Mouse (Mus musculus) cerebellum, adult 9-10 months (tissue): ENCODE measurements around the gene Myh9.
"Not testable (repeated sequence)": the region's sequence is repeated elsewhere in the genome, so short reads cannot be mapped to it uniquely, and the experiment has no call there.

ENCODE experiments used
- DNase-seq: peaks from one replicate; pipeline ENCODE4 v3.0.0; 2022

Gene Myh9

DNA sequence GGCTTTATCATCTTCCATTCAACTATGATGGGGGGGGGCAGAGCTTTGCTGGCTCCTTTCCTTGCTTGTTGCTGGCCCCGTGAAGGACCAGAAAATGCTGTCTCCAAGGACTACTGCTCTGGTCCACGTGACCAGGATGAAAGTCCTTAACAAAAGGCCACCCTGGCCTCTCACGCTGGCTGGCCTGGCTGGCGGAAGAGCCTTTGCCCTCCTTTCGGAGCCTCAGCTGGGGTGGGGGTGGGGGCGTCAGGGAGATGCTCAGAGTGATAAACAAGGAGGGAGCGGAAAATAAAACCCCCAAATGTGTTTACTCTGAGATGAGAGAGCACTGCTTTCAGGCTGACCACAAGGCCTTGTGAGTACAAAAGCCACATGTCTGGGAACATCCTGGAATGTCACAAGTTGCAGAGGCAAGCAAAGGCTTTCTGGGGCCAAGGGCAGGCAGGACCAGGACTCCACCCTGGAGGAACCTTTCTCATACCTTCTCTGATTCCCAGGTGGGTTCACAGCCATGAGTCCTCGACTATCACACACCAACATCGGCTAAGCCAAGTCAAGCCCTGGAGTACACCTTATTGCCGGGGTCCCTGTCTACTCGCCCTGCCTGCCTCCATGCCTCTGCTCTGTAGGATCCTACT is 24.7 kb upstream of the Myh9 start:
- no peak for DNase-seq

DNA sequence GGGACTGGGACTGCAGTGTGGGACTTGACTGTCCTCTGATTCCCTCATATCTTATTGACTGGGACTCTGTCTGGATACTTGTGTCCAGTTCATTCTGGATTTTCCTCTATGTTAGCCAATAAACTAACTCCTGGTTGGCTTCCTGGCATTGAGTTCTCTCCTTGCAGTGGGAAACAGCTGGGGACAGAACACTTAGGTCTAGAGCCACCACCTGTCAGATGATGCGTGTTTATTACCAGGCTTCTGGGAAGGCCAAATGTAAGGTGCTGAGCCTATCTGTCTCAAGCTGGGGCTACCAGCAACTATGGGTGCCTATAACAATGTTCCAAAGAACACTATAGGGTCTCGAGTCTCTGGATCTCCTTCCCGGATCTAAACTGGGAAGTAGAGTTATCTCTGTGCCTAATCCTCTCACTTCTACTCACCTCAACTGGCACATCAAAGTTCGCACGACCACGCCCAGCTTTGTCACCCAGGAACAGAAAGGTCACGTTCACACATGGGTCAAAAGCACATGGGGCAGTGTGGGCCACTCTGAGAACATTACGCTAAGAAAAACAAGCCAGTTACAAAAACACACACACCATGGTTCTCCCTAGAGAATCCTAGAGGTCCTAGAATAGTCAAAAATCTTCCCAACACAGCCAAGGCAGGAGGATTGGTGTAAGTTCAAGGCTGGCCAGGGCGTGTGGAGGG is 22.2 kb upstream of the Myh9 start:
- no peak for DNase-seq

DNA sequence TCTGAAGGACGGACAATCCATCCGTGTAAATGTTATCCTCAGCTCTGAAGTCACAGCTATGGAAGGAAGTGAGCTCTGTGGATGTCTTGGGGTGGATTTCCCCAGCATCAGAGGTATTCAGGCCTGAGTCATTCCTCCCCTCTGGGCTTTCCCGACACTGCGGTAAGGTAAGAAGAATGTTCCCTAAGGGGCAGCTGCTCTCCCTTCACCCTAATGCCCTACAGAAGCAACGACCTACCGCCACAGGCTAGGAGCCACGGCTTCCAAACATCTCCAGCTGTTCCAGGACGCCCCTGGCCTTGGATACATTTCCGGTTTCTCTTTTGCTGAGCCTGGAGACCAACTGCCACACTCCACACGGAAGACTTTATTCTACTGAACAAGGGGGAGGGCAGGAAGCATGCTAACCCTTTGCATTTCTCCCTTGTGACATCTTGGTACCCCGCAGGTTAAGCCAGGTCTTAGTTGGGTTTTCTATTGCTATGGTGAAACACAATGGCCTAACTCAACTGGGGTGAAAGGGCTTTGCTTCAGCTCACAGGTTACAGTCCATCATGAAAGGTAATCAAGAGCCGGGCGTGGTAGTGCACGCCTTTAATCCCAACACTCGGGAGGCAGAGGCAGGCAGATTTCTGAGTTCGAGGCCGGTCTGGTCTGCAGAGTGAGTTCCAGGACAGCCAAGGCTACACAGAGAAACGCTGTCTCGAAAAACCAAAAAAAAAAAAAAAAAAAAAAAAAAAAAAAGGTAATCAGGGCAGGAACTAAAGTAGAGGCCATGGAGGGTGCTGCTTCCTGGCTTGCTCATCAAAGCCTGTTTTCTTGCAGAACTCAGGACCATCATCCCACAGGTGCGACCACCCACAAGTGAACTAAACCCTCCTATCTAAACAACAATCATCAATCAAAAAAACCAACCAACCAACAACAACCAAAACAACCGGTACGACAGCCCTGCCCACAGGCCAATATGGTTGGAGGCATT is 21.3 kb upstream of the Myh9 start:
- DNase-seq = no peak

DNA sequence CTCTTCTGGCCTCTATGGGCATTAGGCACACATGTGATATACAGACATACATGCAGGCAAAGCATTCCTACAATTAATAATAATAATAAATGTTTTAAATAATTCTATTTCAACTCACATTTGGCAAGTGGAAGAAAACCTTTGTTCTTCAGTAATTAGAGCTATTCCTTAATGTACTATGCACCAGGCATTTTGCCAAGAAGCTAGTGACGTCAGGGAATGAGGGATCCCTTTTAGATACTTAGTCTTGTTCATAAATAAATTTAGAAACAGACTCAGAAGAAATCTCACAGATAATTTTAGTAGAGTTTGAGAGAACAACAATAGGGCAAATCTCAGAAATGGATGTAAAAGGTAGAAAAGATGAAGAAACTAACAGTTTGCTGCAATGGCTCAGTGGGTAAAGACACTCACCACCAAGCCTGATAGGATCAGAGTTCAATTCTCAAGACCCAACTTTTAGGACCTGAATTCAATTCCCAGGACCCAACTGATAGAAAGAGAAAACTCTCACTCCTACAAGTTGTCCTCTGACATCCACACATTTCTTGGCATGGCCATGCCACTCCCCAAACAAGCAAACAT is 18.2 kb upstream of the Myh9 start:
- DNase-seq = no peak

DNA sequence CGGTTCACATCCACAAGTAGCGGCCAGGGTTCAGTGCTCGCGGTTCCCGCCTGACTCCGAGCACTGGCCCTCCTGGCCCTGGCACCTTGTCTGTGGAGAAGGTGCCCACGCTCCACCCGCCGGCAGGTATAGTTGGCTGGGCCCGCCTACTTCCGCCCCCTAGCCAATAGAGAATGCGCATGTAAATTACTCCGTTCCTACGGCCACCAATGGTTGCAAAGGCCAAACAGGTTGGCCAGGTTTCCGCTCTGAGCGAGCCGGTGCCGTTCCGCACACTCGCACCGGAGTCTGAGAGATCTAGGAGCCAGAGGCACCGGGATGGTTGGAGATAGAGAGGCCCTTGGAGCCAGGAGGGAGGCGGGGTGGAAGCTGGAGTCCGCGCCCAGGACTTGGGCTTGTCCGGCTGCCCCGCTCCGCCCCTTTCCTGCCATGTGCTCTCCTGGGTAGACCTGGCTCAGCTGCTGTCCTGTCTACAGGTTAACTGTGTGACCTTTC is 15.7 kb upstream of the Myh9 start:
- peak; percentile 90 for DNase-seq

DNA sequence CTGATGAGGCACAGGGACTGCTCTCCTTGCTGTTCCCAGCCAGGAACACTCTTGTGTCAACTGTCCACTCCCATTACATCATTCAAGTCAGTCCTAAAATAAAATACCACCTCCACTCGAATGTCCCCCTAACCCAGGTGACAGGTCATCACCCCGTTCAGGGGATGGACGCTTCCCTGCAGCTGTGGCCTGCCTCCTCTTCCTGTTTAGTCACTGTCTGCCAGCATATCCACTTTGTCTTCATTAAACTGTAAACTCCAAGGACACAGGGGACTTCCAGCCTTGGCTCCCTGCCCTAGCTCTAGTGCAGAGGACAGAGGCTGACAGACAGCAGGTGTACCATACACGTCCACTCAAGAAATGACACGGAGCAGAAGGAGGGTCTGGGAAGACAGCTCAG is 14.6 kb upstream of the Myh9 start:
- no peak for DNase-seq

DNA sequence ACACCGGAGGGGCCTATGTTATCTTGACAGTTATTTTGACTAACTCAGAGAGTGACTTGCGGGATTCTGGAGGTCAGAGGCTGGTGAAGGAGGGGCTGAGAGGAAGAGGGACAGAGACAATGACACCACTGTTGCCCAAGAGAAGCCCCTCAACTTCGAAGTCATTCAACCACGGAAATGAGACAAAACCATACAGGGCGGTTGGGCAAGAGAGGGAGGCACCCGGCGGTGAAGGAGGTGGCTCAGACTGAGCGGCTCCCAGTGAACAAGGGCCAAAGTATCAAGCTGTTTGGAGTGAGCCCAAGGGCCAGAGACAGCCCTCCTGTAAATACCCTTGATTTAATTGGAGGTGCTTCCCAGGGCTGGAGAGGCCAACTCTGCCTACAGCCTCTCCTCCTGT is 13.3 kb upstream of the Myh9 start:
- DNase-seq = no peak

DNA sequence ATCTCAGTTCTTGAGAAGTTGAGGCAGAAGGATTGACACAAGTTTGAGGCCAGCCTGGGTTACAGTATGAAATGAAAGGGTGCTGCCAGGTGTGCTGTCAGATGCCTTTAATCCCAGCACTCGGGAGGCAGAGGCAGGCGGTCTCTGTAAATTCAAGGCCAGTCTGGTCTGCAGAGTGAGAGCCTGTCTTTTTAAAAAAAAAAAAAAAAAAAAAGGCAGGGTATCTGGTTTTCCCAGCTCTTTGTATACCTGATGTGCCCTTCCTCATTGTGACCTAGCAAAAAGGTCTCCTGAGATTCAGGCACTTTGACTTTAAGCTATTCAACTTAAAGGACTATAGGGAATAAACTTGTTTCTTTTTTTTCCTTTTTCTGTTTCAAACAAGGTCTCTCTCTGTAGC is 10.0 kb upstream of the Myh9 start:
- no peak for DNase-seq

DNA sequence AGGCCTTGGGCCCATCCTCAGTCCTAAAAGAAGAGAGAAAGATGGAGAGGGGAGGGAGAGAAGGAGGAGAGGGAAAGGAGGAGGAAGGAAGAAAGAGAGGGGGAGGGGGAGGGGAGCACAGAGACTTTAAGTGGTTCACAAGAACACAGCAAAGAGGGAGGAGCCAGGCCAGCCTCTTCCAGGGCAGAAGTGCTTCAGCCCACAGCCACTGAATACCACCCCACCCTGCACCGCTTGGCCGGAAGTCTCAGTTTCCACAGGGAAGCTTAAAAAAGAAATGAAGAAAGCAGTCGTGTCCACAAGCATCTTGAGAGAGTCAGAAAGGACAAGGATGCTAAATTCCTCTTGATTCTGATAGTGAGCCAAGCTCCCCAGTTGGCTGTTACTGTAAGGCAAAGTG is 9.2 kb upstream of the Myh9 start:
- DNase-seq = no peak

DNA sequence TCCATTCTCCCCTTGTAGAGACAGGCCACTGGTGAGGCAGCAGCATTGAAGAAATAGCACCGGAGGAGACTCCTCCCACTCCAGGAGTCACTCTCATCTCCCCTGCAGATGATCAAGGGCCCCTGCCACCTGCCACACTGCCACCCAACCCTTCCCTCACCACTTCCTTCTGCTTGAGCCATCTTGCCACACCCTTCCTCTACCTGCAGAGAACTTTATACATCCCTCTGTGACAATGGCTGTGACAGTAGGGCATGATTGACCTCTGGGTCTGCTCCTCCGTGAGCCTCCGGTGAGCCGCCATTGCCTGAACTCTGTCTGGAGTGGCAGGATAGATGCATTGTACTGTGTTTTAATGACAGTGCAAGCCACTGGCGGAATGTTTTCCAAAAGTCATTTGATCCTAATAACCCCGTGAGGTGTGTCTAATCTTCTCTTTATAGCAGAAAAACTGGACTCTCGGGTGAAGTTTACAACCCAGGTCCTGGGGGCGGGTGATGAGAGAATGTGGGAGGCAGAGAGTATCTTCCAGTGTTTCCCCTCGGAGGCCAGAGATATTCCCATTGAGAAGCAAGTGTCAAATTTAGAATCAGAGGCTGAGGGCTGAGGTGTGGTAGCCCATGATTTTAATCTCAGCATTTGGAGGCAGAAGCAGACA is 7.7 kb upstream of the Myh9 start:
- DNase-seq = no peak

DNA sequence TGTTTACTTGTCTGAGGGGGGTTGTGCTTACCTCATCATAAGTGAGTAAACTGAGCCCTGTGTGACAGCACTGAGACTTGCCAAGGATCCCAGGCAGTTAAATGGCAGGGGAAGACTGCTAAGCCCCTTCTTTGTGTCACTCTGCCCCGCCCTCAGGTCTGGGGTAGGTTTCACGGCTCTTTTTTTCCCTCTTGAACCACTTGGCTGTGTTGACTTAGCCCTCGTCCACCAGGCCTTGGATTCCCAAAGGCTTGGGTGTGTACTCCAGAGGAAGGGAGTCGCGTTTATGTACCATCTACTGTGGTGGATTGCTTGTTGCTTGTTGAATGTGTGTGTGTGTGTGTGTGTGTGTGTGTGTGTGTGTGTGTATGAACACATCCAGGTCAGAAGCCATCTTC is 7.1 kb upstream of the Myh9 start:
- DNase-seq = no peak

DNA sequence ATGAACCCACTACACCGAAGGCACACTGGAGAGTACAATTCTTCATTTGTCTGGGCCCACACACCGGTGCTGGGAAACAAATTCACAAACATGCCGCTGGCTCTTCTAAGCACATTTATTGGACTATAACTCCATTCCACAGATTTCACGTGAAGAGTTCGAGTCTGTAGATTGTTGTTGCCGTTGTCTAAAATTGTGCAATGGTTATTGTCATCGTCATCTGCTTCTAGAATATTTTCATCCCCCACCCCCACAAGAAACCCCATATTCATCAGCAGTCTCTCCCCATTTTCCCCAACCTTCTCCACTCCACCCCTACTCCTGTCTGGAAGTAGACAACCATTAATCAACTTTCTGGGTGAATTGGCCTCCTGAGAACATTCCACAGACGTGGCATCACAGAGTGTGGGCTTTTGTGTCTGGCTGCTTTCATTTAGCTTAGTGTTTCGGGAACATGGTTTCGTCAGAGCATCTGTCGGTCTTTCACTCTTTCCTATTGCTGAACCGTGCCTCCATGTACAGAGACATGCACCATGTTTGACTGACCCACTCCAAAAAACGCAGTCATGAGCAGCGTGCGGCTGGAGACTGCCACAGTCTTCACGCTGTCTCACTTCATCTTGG is 6.6 kb upstream of the Myh9 start:
- DNase-seq = no peak

DNA sequence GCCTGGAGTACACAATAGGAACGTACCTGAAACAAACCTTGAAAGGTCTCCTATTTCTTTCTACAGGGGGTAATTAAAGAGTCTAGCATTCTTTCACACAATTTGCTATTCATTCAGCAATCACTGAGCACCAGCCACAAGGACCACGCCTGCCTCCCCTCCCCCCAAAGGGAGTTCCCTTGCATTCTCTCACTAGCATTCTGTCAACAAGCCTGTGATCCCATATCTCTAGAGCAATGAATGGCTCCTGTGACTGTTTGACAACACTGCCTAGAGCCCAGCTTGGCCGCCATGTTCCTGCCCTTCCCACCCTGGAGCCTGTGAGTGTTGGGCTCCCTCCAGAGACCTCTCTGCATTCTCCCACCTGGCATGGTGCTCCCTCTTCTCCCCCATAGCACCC is 5.9 kb upstream of the Myh9 start:
- DNase-seq = no peak

DNA sequence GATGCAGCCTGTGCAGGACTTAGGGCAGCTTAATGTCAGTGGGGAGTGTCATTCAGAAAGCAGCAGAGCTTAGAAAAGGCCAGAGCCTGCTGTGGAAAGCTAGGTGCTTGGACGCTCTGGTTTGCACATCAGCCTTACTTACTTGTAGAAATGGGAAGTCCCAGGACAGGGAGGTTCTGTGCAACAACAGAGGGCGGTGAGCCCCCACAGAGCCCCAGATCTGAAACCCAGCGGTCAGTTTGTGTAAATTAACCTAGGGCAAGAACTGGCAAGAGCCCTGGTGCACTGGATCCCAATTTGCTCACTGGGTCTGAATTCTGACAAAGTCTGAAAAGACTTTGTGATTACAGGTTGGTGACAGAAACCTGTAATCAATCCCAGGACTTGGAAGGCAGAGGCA is 5.1 kb upstream of the Myh9 start:
- DNase-seq = no peak

DNA sequence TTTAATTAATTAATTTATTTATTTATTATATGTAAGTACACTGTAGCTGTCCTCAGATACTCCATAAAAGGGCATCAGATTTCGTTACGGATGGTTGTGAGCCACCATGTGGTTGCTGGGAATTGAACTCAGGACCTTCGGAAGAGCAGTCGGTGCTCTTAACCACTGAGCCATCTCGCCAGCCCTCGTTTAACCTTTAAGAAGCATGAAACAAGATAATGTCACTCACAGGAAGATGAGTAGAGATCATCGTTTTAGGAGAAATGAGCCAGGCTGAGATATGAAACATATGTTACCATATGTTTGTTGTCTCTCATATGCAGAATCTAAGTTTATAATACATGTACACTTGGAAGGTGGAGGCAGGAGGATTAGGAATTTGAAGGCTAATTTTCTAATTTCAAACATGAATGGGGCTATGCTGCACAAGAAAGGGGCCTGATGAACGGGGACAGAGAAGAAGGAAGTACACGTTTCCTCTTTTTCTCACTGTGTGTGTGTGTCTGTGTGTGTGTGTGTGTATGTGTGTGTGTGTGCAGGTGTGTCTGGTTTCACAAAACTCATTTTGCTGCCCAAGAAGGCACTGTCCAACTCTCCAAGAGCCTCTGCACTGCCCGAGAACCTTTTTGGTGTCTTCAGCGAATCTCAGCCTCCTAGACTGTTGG is 4.1 kb upstream of the Myh9 start:
- not testable (repeated sequence) for DNase-seq

DNA sequence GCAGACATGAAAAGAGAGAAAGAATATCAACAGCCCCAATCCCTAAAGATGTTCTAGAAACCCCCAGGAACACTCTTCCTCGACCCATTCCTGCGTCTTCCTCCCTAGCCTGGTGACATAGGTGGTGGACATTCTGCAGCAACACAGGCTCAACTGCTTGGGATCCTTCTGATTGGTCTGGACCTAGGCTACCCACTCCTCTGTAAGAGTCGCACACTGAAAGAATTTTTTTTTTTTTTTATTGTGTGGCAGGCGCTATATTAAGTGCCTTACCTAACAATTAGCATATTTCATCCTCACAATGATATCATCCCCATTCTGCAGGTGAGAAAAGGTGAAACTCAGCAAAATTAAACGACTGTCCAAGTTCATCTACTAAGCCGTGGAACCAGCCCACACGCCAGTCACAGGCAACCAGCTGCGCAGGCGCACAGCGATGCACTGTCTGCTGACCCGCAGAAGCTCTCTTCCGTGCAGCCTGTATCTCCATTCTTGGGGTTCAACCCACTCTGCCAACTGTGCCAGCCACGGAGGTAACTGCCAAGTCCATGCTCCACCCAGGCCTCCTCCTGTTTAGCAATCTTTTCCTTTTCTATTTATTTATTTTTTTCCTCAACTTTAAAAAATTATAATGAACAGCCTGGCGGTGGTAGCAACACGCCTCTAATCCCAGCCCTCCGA is 3.1 kb upstream of the Myh9 start:
- peak; percentile 45 for DNase-seq

DNA sequence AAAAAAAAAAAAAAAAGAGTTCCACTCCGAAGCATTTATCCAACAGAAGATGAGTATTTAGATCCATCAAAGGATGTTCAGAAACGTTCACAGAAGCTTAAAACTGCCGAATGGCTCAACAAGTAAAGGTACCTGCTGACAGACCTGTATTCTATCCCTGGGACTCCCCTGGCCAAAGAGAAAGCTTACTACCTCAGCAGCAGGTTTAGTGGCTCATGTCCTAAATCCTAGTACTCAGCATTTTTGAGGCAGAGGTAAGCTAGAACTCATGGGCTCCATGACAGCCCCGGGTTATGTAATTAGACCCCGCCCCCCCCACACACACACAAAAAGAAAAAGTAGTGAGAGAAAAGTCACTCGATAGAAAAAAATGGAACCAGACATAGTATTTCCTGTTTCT is 2.1 kb upstream of the Myh9 start:
- DNase-seq = peak; percentile 45

DNA sequence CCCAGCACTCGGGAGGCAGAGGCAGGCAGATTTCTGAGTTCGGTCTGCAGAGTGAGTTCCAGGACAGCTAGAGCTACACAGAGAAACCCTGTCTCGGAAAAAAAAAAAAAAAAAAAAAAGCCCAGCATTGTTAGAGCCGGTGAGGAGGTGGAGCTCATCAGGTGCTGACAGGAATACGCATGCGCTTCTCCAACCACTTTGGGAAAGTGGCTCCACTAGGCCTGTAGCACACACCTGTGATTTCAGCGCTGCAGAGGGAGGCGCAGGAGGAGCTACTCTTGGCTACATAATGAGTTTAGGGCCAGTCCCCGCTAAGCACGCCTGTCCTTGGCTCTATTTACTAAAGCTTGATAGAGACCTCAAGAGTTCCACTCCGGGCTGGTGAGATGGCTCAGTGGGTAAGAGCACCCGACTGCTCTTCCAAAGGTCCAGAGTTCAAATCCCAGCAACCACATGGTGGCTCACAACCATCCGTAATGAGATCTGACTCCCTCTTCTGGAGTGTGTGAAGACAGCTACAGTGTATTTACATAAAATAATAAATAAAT is 1.6 kb upstream of the Myh9 start:
- not testable (repeated sequence) for DNase-seq

DNA sequence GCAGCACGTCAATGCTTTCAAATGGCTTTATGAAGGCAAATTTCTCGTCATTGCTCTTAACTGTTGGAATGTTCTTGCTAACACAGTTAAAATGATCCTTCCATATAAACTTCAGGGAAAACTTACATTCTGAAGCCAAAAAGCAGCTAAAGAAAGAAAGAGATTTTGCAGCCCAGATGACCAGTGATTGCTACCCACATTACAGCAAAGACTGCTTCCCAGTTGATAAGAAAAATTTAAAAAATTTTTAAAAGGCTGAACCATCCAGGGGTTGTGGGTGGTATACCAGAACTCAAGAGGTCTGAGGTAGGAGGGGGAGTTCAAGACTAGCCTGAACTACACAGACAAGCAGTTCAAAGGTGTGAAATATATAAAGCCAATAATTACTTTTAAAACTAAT is 1.1 kb upstream of the Myh9 start:
- peak; percentile 61 for DNase-seq

DNA sequence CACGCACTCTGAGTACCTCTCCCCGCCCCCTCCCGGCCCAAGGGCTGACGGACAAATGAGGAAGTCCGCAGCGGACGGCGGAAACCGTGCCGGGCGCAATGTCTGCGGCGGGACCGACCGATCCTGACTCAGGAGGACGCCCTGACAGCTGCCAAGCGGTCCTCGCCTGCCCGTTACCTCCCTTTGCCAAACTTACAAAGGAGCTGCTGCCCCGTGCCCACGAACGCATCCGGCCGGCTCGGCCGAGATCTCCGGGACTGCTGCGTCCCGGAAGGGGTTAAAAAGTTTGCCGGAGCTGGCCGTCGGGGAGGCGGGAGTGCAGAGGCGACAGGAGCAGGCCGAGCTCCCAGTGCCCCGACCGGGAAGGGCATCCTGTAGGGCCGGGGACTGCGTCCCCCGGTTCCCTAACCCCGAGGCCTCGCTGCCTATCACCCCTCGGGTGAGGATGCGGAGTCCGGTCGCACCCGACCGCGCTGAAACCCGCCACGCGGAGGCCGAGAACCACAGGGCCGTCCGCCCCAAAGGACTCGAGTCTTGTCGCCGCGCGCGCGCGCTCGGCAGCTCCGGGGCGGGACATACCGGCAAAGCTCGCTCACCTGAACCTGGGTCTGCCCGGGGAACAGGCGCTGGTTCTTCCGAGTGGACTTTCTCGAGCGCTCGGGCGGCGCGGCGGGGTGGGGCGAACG is 471 bp downstream of the Myh9 start:
- DNase-seq = peak; percentile 76
